Mouse (Mus musculus) lung, adult 2 months (tissue): Measurements from ENCODE around the gene Lix1. TPM values are rescaled to one million over a fixed set of nuclear protein-coding genes. Genes with fewer than 3 reads are reported as not detected.

Source experiments
- DNase-seq: peaks from one replicate; pipeline ENCODE4 v3.0.0; 2022
- H3K4me1 ChIP-seq: fragments of 200-500 bp; 2 replicates; pipeline ENCODE4 v1.6.1; 2011; ENCODE audit warnings: low read length; ENCODE audit not compliant: control insufficient read depth, insufficient read depth
- H3K4me3 ChIP-seq: fragments of 200-500 bp; replicated peaks from 2 replicates; pipeline ENCODE3; 2011; ENCODE audit warnings: low read depth, mild to moderate bottlenecking, control low read depth, low read length; ENCODE audit errors: extremely low read depth
- CTCF ChIP-seq: fragments of 200-500 bp; IDR thresholded peaks from 2 replicates; pipeline ENCODE4 v1.5.1; 2011; ENCODE audit warnings: mild to moderate bottlenecking, low read length, control low read depth; ENCODE audit not compliant: insufficient read depth
- POLR2A ChIP-seq: fragments of 200-500 bp; IDR thresholded peaks from 2 replicates; pipeline ENCODE4 v1.6.1; 2011; ENCODE audit warnings: low read depth, mild to moderate bottlenecking, control low read depth, low read length, borderline replicate concordance; ENCODE audit errors: extremely low read depth
- WGBS: fragments of 180-500 bp; shearing (Covaris S2); methylation state at CpG from one replicate; pipeline ENCODE4 v1.1.7; 2018; 5-methylcytosine and 5-hydroxymethylcytosine counted together
- polyA plus RNA-seq: library from polyadenylated mRNA; depleted of rRNA; stranded (reverse); fragments of >200 nt; gene quantifications from 2 replicates; pipeline ENCODE4 v1.2.3, GENCODE M21; 2012

Gene Lix1
- polyA plus RNA-seq, 1 experiment = 0.34 TPM

GRCm38 (mm10) chr17:17441876-17442498, 39.5 kb downstream of the Lix1 start:
- Histone ChIP-seq H3K4me1 (no peaks in the 10 kb centered on the region), H3K4me3 (no peak overlapping the region)
- TF ChIP-seq POLR2A (no peak), CTCF (no peak)
- 61% methylated on average over 4 of the region's 4 CpGs for WGBS
- no peak for DNase-seq

- TF ChIP-seq POLR2A (no peak), CTCF (no peak)
- Histone ChIP-seq H3K4me3 (no peak overlapping the region), H3K4me1 (no peaks in the 10 kb centered on the region)
- 67% methylated on average over 3 of the region's 3 CpGs for WGBS
- DNase-seq = no peak
Measured at GRCm38 (mm10) chr17:17444297-17444886, 41.9 kb downstream of the Lix1 start.

GRCm38 (mm10) chr17:17446683-17447082, 44.2 kb downstream of the Lix1 start:
- no peak for DNase-seq
- no peaks in the 10 kb centered on the region for H3K4me1 ChIP-seq
- TF ChIP-seq POLR2A (no peak), CTCF (no peak)
- H3K4me3 ChIP-seq = no peak overlapping the region
- WGBS = 93% methylated on average over 3 of the region's 3 CpGs

GRCm38 (mm10) chr17:17447821-17448220, 45.3 kb downstream of the Lix1 start:
- H3K4me1 ChIP-seq = no peaks in the 10 kb centered on the region
- TF ChIP-seq CTCF = no peak
- TF ChIP-seq POLR2A = no peak
- no peak for DNase-seq
- no peak overlapping the region for H3K4me3 ChIP-seq
- WGBS = 41% methylated on average over 5 of the region's 5 CpGs

GRCm38 (mm10) chr17:17448737-17449440, 46.4 kb downstream of the Lix1 start:
- 3% methylated on average over 17 of the region's 17 CpGs for WGBS
- Histone ChIP-seq H3K4me3 (peak overlapping the region; percentile 53), H3K4me1 (no peaks in the 10 kb centered on the region)
- TF ChIP-seq CTCF = no peak
- peak; percentile 21; the same call in 1 of the 2 replicates for TF ChIP-seq POLR2A
- DNase-seq = peak; percentile 61

GRCm38 (mm10) chr17:17449441-17449770, 46.9 kb downstream of the Lix1 start:
- DNase-seq = peak; percentile 23
- TF ChIP-seq CTCF (no peak), POLR2A (no peak)
- WGBS = 17% methylated on average over 5 of the region's 5 CpGs
- Histone ChIP-seq H3K4me3 (peak overlapping the region; percentile 14), H3K4me1 (no peaks in the 10 kb centered on the region)

- 77% methylated on average over 1 of the region's 1 CpGs for WGBS
- H3K4me3 ChIP-seq = no peak overlapping the region
- DNase-seq = no peak
- H3K4me1 ChIP-seq = no peaks in the 10 kb centered on the region
- TF ChIP-seq POLR2A (no peak), CTCF (no peak)
Measured at GRCm38 (mm10) chr17:17451102-17451501, 48.6 kb downstream of the Lix1 start.

GRCm38 (mm10) chr17:17452617-17453016, 50.1 kb downstream of the Lix1 start:
- WGBS = 83% methylated on average over 3 of the region's 3 CpGs
- TF ChIP-seq CTCF = no peak
- no peak for TF ChIP-seq POLR2A
- no peak for DNase-seq
- Histone ChIP-seq H3K4me3 (no peak overlapping the region), H3K4me1 (no peaks in the 10 kb centered on the region)

- 75% methylated on average over 1 of the region's 1 CpGs for WGBS
- TF ChIP-seq POLR2A = no peak
- no peak for TF ChIP-seq CTCF
- DNase-seq = no peak
- no peak overlapping the region for H3K4me3 ChIP-seq
- H3K4me1 ChIP-seq = no peaks in the 10 kb centered on the region
Measured at GRCm38 (mm10) chr17:17454573-17454972, 52.1 kb downstream of the Lix1 start.

- DNase-seq = no peak
- H3K4me1 ChIP-seq = no peaks in the 10 kb centered on the region
- H3K4me3 ChIP-seq = no peak overlapping the region
- TF ChIP-seq POLR2A (no peak), CTCF (no peak)
- WGBS = 74% methylated on average over 2 of the region's 2 CpGs
Measured at GRCm38 (mm10) chr17:17485789-17486188, 83.3 kb downstream of the Lix1 start.
